Comparison of ENCODE assay signal across 31 mouse cellular contexts in genomic region chr11:95635030-95635429, GRCm38 (mm10). TPM values are rescaled to one million over a fixed set of nuclear protein-coding genes. Genes with fewer than 3 reads are reported as not detected.
DNase-seq lines count a peak whose midpoint lies in the region; ATAC-seq lines count a peak whose summit lies in the region.
"Had no signal": no experiment of that assay in that cellular context is flagged by ENCODE, and none has a peak within 500 bp of the region (broad histone marks: within the 10 kb centered on the region; RNA-seq: fewer than 3 reads in every experiment).

No protein-coding gene starts in this region.

- H3K27me3 ChIP-seq in hindbrain, embryonic 10.5 days (ENCODE audit: insufficient read depth, poor library complexity, severe bottlenecking) = peaks cover 27% of the 10 kb centered on the region
- no peaks in the 10 kb centered on the region for H3K27me3 ChIP-seq in hindbrain, embryonic 16.5 days (replicated peaks; ENCODE audit: control insufficient read depth, insufficient read depth, low read length)
- H3K27me3 ChIP-seq in embryonic facial prominence, embryonic 14.5 days (replicated peaks; ENCODE audit: control insufficient read depth, insufficient read depth, low read length) = no peaks in the 10 kb centered on the region
- H3K27me3 ChIP-seq in limb, embryonic 15.5 days = no peaks in the 10 kb centered on the region
- H3K27me3 ChIP-seq: lung, embryonic 15.5 days; midbrain, embryonic 15.5 days; neural tube, embryonic 15.5 days had no signal

- no peaks in the 10 kb centered on the region for H3K36me3 ChIP-seq in hindbrain, embryonic 10.5 days
- no peaks in the 10 kb centered on the region for H3K36me3 ChIP-seq in hindbrain, embryonic 16.5 days (ENCODE audit: control insufficient read depth, insufficient read depth, low read length)
- no peaks in the 10 kb centered on the region for H3K36me3 ChIP-seq in embryonic facial prominence, embryonic 14.5 days (ENCODE audit: control insufficient read depth, insufficient read depth, low read length)
- no peaks in the 10 kb centered on the region for H3K36me3 ChIP-seq in limb, embryonic 15.5 days
- H3K36me3 ChIP-seq: forebrain, embryonic 12.5 days; lung, embryonic 15.5 days; midbrain, embryonic 15.5 days; neural tube, embryonic 15.5 days had no signal

- 50% methylated on average over 2 of the region's 2 CpGs for WGBS in hindbrain, embryonic 10.5 days
- 50% methylated on average over 2 of the region's 2 CpGs for WGBS in hindbrain, embryonic 16.5 days
- WGBS in embryonic facial prominence, embryonic 14.5 days = 7% methylated on average over 2 of the region's 2 CpGs
- 6% methylated on average over 2 of the region's 2 CpGs for WGBS in limb, embryonic 15.5 days

- H3K9me3 ChIP-seq in hindbrain, embryonic 10.5 days = no peaks in the 10 kb centered on the region
- no peaks in the 10 kb centered on the region for H3K9me3 ChIP-seq in hindbrain, embryonic 16.5 days (ENCODE audit: control insufficient read depth, low read length)
- H3K9me3 ChIP-seq in embryonic facial prominence, embryonic 14.5 days (ENCODE audit: control insufficient read depth, low read length) = no peaks in the 10 kb centered on the region
- H3K9me3 ChIP-seq in limb, embryonic 15.5 days = no peaks in the 10 kb centered on the region
- H3K9me3 ChIP-seq: forebrain, embryonic 12.5 days; lung, embryonic 15.5 days; midbrain, embryonic 15.5 days; neural tube, embryonic 15.5 days had no signal

- H3K27ac ChIP-seq in hindbrain, embryonic 10.5 days = peak overlapping the region; percentile 3
- no peak overlapping the region for H3K27ac ChIP-seq in hindbrain, embryonic 16.5 days (ENCODE audit: low read depth, low read length)
- no peak overlapping the region; the same call in 1 of the 2 replicates for H3K27ac ChIP-seq in embryonic facial prominence, embryonic 14.5 days (replicated peaks; ENCODE audit: low read depth, low read length)
- no peak overlapping the region for H3K27ac ChIP-seq in limb, embryonic 15.5 days
- H3K27ac ChIP-seq: forebrain, embryonic 12.5 days; hindbrain, embryonic 14.5 days; kidney, postnatal 0 days; lung, embryonic 15.5 days; midbrain, embryonic 15.5 days; neural tube, embryonic 15.5 days had no signal

- DNase-seq in hindbrain, embryonic 10.5 days (ENCODE audit: low spot score) = no peak
- peak; percentile 79 for DNase-seq in embryonic facial prominence, embryonic 14.5 days (ENCODE audit: low spot score)
- no peak for DNase-seq in kidney, postnatal 25 days
- DNase-seq in ovary, postnatal 14 days (ENCODE audit: low spot score) = no peak
- DNase-seq: adrenal gland, postnatal 25 days; cerebellum, adult 18-20 months; cerebellum, postnatal 10 days; gastrocnemius, postnatal 14 days; heart, adult 11 months; heart, postnatal 4 days; kidney, adult 18-20 months; layer of hippocampus, postnatal 36 days; left cerebral cortex, postnatal 4 days; lung, postnatal 36 days; thymus, adult 2 months; thymus, postnatal 36 days had no signal

- ATAC-seq in hindbrain, embryonic 16.5 days = no peak
- ATAC-seq in common myeloid progenitor, adult 5-6 weeks (replicated peaks; ENCODE audit: low read depth, poor library complexity, severe bottlenecking) = 0 out of 2 replicates have a peak, but pooled peaks have one; percentile 18
- peak; percentile 28 for ATAC-seq in embryonic facial prominence, embryonic 14.5 days (ENCODE audit: low read depth)
- peak; percentile 30; the same call in 1 of the 2 replicates for ATAC-seq in limb, embryonic 15.5 days (ENCODE audit: insufficient number of reproducible peaks, low FRiP score, low TSS enrichment, low read depth)
- ATAC-seq: inflammation-experienced regulatory T-cells, adult 6 months; midbrain, embryonic 15.5 days; Patski had no signal

- no peak overlapping the region for H3K4me2 ChIP-seq in hindbrain, embryonic 16.5 days (ENCODE audit: low read length)
- H3K4me2 ChIP-seq in embryonic facial prominence, embryonic 14.5 days (ENCODE audit: low read depth, low read length) = no peak overlapping the region
- H3K4me2 ChIP-seq in limb, embryonic 15.5 days = no peak overlapping the region
- H3K4me2 ChIP-seq: forebrain, embryonic 12.5 days; heart, embryonic 11.5 days; hindbrain, embryonic 14.5 days; liver, embryonic 11.5 days; lung, embryonic 15.5 days; midbrain, embryonic 15.5 days; neural tube, embryonic 15.5 days had no signal

- H3K9ac ChIP-seq in hindbrain, embryonic 16.5 days (ENCODE audit: low read depth, low read length) = no peak overlapping the region
- no peak overlapping the region for H3K9ac ChIP-seq in embryonic facial prominence, embryonic 14.5 days (ENCODE audit: low read depth, low read length)
- no peak overlapping the region for H3K9ac ChIP-seq in limb, embryonic 15.5 days
- H3K9ac ChIP-seq: forebrain, embryonic 12.5 days; hindbrain, embryonic 14.5 days; lung, embryonic 15.5 days; midbrain, embryonic 15.5 days; neural tube, embryonic 15.5 days had no signal

- H3K4me3 ChIP-seq in hindbrain, embryonic 10.5 days = no peak overlapping the region
- H3K4me3 ChIP-seq in hindbrain, embryonic 16.5 days (ENCODE audit: low read length) = no peak overlapping the region
- H3K4me3 ChIP-seq in embryonic facial prominence, embryonic 14.5 days (ENCODE audit: low read depth, low read length) = no peak overlapping the region
- H3K4me3 ChIP-seq in limb, embryonic 15.5 days = no peak overlapping the region
- H3K4me3 ChIP-seq: erythroblast, embryonic 14.5 days; forebrain, embryonic 12.5 days; lung, embryonic 15.5 days; midbrain, embryonic 15.5 days; neural tube, embryonic 15.5 days had no signal

- peaks cover 70% of the 10 kb centered on the region for H3K4me1 ChIP-seq in hindbrain, embryonic 10.5 days (replicated peaks)
- no peaks in the 10 kb centered on the region for H3K4me1 ChIP-seq in hindbrain, embryonic 16.5 days (ENCODE audit: control insufficient read depth, insufficient read depth, low read depth, low read length)
- peaks cover 38% of the 10 kb centered on the region for H3K4me1 ChIP-seq in embryonic facial prominence, embryonic 14.5 days (ENCODE audit: control insufficient read depth, insufficient read depth, low read length)
- peaks cover 37% of the 10 kb centered on the region for H3K4me1 ChIP-seq in limb, embryonic 15.5 days
- H3K4me1 ChIP-seq: midbrain, embryonic 15.5 days had no signal

RNA-seq across cellular contexts. Expression of gene Phb, which starts 31.7 kb away (rescaled TPM):
- 222 and 248 TPM in 2 replicates for polyA plus RNA-seq in hindbrain, embryonic 10.5 days (2016; fragmentation: Nextera tagmentation; extraction: Ambion mirVana)
- 189 and 198 TPM in 2 replicates for polyA plus RNA-seq in hindbrain, embryonic 16.5 days (2015; fragmentation: Nextera tagmentation; extraction: Ambion mirVana)
- 116 and 119 TPM in 2 replicates for total RNA-seq in common myeloid progenitor, adult 5-6 weeks (2017)
- 238 and 240 TPM in 2 replicates for polyA plus RNA-seq in embryonic facial prominence, embryonic 14.5 days (2014; fragmentation: Nextera tagmentation; extraction: Ambion mirVana)
- 195 and 220 TPM in 2 replicates for polyA plus RNA-seq in limb, embryonic 15.5 days (2015; fragmentation: Nextera tagmentation; extraction: Ambion mirVana)

RNA-seq across cellular contexts. Expression of gene Ngfr, which starts 47.5 kb away (rescaled TPM):
- 28.7 and 51.6 TPM in 2 replicates for polyA plus RNA-seq in hindbrain, embryonic 10.5 days (2016; fragmentation: Nextera tagmentation; extraction: Ambion mirVana)
- 41.7 and 59.8 TPM in 2 replicates for polyA plus RNA-seq in hindbrain, embryonic 16.5 days (2015; fragmentation: Nextera tagmentation; extraction: Ambion mirVana)
- not detected in 2 replicates for total RNA-seq in common myeloid progenitor, adult 5-6 weeks (2017)
- polyA plus RNA-seq in embryonic facial prominence, embryonic 14.5 days (2014; fragmentation: Nextera tagmentation; extraction: Ambion mirVana) = 47.5 and 58.7 TPM in 2 replicates
- polyA plus RNA-seq in limb, embryonic 15.5 days (2015; fragmentation: Nextera tagmentation; extraction: Ambion mirVana) = 34.0 and 45.2 TPM in 2 replicates
- total RNA-seq: MEL had no signal
- polyA plus RNA-seq: inflammation-experienced regulatory T-cells, adult 6 months had no signal
